Mouse (Mus musculus) G1E (cell line): ENCODE measurements around the gene Trim27. TPM values are rescaled to one million over a fixed set of nuclear protein-coding genes. Genes with fewer than 3 reads are reported as not detected.

Experiments used
- ATAC-seq: 2 replicates; pipeline ENCODE4 v1.8.0; 2016; ENCODE audit warnings: mild to moderate bottlenecking; ENCODE audit not compliant: insufficient number of reproducible peaks, poor library complexity, low FRiP score, severe bottlenecking; ENCODE audit errors: extremely low read depth
- DNase-seq: peaks from one replicate; pipeline ENCODE4 v3.0.0; 2012; ENCODE audit warnings: low spot score
- H3K27me3 ChIP-seq: 2 replicates; pipeline ENCODE4 v1.6.1; 2012; ENCODE audit warnings: mild to moderate bottlenecking, low read length, inconsistent platforms; ENCODE audit not compliant: insufficient read depth
- H3K36me3 ChIP-seq: replicated peaks from 2 replicates; pipeline ENCODE3; 2012; ENCODE audit warnings: mild to moderate bottlenecking, inconsistent platforms
- H3K4me1 ChIP-seq: 2 replicates; pipeline ENCODE4 v1.6.1; 2012; ENCODE audit warnings: low read depth, low read length, inconsistent platforms, mixed read lengths; ENCODE audit not compliant: insufficient read depth
- H3K4me3 ChIP-seq: 2 replicates; pipeline ENCODE4 v1.5.1; 2012; ENCODE audit warnings: low read depth, mild to moderate bottlenecking, inconsistent platforms, low read length, moderate library complexity, mixed read lengths
- H3K9me3 ChIP-seq: replicated peaks from 2 replicates; pipeline ENCODE4 v1.6.1; 2012; ENCODE audit warnings: inconsistent platforms
- CTCF ChIP-seq: IDR thresholded peaks from 2 replicates; pipeline ENCODE4 v1.5.1; 2012; ENCODE audit warnings: low read depth, low read length, inconsistent platforms, mixed read lengths
- GATA1 ChIP-seq: IDR thresholded peaks from 2 replicates; pipeline ENCODE4 v1.6.1; 2012; ENCODE audit warnings: borderline replicate concordance, low read length, inconsistent platforms, mixed read lengths
- GATA2 ChIP-seq: IDR thresholded peaks from 2 replicates; pipeline ENCODE4 v1.6.1; 2012; ENCODE audit warnings: low read depth, low read length, inconsistent platforms, borderline replicate concordance
- POLR2AphosphoS5 ChIP-seq: IDR thresholded peaks from 2 replicates; pipeline ENCODE4 v1.6.1; 2012; ENCODE audit warnings: low read depth, low read length, inconsistent platforms; ENCODE audit not compliant: insufficient replicate concordance
- TAL1 ChIP-seq: conservative IDR thresholded peaks from 2 replicates; pipeline ENCODE4 v1.6.1; 2012; ENCODE audit warnings: low read depth, low read length, inconsistent platforms, mixed read lengths
- polyA plus RNA-seq: library from polyadenylated mRNA; stranded (reverse); fragments of >175 nt; gene quantifications from 2 replicates; pipeline ENCODE4 v1.2.3, GENCODE M21; 2012
- total RNA-seq, 2 experiments: library from RNA; stranded (forward) in 1 of 2; stranded (reverse) in 1 of 2; fragments of 200-1000 nt in 1 of 2; fragments of >200 nt in 1 of 2; fragmentation: Nextera tagmentation in 1 of 2; gene quantifications; 2 replicates each; pipeline ENCODE4 v1.2.3; 2014 to 2017

The Trim27 gene
- total and polyA plus RNA-seq, 3 experiments: 93.2 to 173 (median 139) TPM

DNA sequence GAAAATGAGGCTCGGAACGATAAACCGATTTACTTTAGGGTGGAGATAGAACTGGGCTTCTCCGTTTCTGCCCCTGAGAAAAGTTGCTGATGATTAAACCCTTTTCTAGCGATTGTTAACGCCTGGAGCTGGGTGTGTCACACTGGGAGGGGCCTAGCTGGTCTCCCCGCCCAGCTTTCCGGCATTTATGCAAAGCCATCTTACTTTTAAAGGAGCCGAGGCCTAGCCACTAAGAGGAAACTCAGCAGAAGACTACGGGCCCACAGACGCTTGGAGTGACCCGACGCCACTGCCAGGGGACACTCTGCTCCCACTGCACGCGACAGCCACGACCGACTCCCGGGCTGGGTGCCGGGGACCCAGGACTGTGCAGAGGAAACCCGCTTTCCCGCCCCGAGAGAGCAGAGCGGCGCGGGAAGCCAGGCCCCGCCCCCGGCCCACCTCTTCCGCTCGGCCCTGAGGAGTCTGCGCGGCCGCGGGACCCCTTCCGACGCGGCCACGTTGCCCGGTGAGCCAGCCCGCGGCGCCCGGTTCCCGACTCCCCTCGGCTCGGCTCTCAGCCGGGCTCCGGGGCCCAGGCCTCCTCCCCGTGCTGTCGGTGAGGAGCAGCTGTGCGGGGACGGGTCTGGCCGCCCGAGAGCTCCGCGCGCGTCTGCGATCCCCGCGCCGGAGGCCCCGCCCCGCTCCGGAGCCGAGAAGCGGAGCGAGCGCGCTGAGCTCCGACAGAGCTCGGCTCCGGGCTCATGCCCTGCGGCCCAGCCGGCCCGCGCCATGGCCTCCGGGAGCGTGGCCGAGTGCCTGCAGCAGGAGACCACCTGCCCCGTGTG lies 692 bp downstream of the Trim27 start:
- peaks cover 41% of the 10 kb centered on the region for H3K36me3 ChIP-seq
- H3K4me3 ChIP-seq: peak overlapping the region; percentile 100
- H3K9me3 ChIP-seq: no peaks in the 10 kb centered on the region
- H3K27me3 ChIP-seq: no peaks in the 10 kb centered on the region
- peak; percentile 88 for DNase-seq
- peak; percentile 74 for ATAC-seq
- TF ChIP-seq POLR2AphosphoS5: no peak
- no peak for TF ChIP-seq TAL1
- no peak for TF ChIP-seq GATA2
- TF ChIP-seq CTCF: no peak
- TF ChIP-seq GATA1: no peak
- H3K4me1 ChIP-seq: peaks cover 60% of the 10 kb centered on the region

DNA sequence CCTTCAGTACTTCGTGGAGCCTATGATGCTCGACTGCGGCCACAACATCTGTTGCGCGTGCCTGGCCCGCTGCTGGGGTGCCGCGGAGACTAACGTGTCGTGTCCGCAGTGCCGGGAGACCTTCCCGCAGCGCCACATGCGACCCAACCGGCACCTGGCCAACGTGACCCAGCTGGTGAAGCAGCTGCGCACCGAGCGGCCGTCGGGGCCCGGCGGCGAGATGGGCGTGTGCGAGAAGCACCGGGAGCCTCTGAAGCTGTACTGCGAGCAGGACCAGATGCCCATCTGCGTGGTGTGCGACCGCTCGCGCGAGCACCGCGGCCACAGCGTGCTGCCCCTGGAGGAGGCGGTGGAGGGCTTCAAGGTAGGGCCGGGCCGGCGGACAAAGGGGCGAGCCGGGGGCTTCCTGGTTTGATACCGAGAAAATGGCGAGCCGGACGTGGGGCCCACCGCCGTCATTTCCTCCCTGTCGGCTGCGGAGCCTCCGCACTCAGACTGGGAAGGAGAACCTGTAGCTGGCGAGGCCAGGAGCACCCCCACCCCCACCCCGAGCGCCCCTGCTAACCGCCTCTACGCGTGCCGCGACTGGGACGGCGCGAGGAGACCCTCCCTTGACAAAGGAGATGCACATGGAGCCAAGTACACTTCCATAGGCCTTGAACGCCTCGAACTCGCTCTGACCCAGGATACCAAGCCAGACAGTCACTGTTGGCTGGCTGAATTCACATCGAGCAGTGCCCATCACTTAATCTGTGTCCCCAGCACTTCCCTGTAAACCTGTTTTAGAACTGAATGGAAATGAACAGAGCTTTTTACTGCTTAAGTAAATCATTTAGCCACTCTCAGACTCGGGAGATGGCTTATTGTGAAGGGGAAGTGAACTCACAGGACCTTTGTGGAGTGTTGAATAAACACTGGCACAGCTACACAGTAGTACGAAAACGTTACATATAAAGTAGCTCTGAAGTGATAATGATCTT lies 1.6 kb downstream of the Trim27 start:
- no peak for TF ChIP-seq POLR2AphosphoS5
- TF ChIP-seq CTCF: no peak
- TF ChIP-seq GATA1: no peak
- no peak for TF ChIP-seq GATA2
- no peak for TF ChIP-seq TAL1
- no peaks in the 10 kb centered on the region for H3K9me3 ChIP-seq
- peaks cover 50% of the 10 kb centered on the region for H3K36me3 ChIP-seq
- H3K4me1 ChIP-seq: peaks cover 62% of the 10 kb centered on the region
- DNase-seq: peak; percentile 59
- H3K4me3 ChIP-seq: peak overlapping the region; percentile 100
- no peak for ATAC-seq
- H3K27me3 ChIP-seq: no peaks in the 10 kb centered on the region

DNA sequence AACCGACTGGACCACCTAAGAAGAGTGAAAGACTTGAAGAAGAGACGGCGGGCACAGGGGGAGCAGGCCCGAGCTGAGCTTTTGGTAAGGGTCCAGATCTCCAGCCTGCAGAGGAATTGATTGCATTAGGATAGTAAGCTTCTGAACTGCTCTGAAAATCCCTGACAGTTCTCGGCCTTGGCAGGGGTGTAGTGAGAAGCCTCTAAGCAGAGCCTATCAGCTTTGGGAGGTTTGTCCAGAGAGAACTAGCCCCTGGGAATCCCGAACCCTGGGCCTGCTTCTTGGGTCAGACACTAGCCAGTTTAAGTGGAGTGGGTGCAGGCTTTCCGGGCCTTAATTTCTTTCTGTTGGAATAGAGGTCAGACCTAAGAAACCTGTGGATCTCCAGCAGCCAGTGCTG lies 2.8 kb downstream of the Trim27 start:
- H3K4me1 ChIP-seq: peaks cover 66% of the 10 kb centered on the region
- ATAC-seq (no peak), DNase-seq (no peak)
- H3K9me3 ChIP-seq: no peaks in the 10 kb centered on the region
- no peak for TF ChIP-seq GATA2
- H3K4me3 ChIP-seq: peak overlapping the region; percentile 100
- peaks cover 62% of the 10 kb centered on the region for H3K36me3 ChIP-seq
- H3K27me3 ChIP-seq: no peaks in the 10 kb centered on the region

DNA sequence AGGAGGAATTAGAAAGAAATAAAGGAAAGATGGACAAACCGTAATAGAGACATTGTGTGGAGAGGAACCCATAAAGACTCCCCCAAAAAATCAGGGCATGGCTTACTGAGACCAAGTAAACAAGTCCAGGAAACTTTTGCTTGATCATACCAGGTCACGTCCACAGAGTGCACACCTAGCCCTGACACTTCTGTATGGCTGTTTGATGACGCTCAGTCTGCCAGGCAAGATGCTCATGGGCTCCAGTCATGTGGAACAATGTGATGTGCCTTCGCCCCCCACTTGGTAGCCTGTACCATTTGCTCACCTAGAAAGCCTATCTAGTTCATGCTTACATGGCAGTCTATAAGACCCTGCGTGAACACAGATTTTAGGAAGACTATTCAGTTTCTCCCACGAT lies 3.8 kb downstream of the Trim27 start:
- ATAC-seq: no peak
- Histone ChIP-seq H3K4me3 (peak overlapping the region; percentile 37; the same call in 1 of the 2 replicates), H3K36me3 (peaks cover 72% of the 10 kb centered on the region), H3K9me3 (no peaks in the 10 kb centered on the region), H3K4me1 (peaks cover 60% of the 10 kb centered on the region), H3K27me3 (no peaks in the 10 kb centered on the region)
- no peak for DNase-seq
- TF ChIP-seq POLR2AphosphoS5 (no peak), CTCF (no peak), GATA2 (no peak), TAL1 (no peak), GATA1 (no peak)

DNA sequence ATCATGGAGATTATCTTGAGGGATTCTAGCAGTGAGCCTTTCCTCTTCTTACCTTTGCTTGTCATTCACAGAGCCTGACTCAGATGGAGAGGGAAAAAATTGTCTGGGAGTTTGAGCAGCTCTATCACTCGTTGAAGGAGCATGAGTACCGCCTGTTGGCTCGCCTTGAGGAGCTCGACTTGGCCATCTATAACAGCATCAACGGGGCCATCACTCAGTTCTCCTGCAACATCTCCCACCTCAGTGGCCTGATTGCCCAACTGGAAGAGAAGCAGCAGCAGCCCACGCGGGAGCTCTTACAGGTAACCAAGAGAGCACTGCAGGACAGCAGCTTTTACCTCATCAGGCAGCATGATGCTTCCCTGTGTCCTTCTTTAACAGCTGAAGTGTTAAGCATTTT lies 4.4 kb downstream of the Trim27 start:
- no peak for DNase-seq

DNA sequence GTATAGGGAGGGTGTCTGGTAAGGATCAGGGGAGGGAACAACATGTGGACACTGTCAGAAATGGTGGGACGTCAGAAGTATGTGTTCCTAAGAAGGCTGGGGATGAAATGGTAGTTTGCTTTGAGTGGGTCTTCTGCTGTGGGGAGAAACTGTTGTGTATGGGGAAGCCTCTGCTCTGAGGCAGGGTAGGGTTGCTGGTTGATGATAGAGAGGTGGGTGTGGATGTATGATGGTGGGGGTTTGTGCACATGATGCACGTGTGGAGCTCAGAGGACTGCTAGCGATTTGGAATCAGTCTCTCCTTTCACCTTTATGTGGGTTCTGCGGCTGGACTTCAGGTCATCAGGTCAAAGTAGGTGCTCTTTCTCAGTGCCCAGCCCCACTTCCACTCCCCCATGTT lies 6.3 kb downstream of the Trim27 start:
- H3K27me3 ChIP-seq: no peaks in the 10 kb centered on the region
- H3K36me3 ChIP-seq: peaks cover 97% of the 10 kb centered on the region
- no peak overlapping the region for H3K4me3 ChIP-seq
- no peaks in the 10 kb centered on the region for H3K9me3 ChIP-seq
- TF ChIP-seq GATA1: no peak
- TF ChIP-seq TAL1: no peak
- TF ChIP-seq CTCF: no peak
- TF ChIP-seq GATA2: no peak
- TF ChIP-seq POLR2AphosphoS5: no peak
- DNase-seq: no peak
- ATAC-seq: no peak
- peaks cover 52% of the 10 kb centered on the region for H3K4me1 ChIP-seq

More for the DNA sequence above, 4.4 kb downstream of the Trim27 start:
- TF ChIP-seq CTCF (no peak), GATA1 (no peak), POLR2AphosphoS5 (no peak), GATA2 (no peak), TAL1 (no peak)
- peaks cover 78% of the 10 kb centered on the region for H3K36me3 ChIP-seq
- H3K4me3 ChIP-seq: peak overlapping the region; percentile 31; the same call in 1 of the 2 replicates
- no peak for ATAC-seq
- H3K27me3 ChIP-seq: no peaks in the 10 kb centered on the region
- no peaks in the 10 kb centered on the region for H3K9me3 ChIP-seq
- peaks cover 54% of the 10 kb centered on the region for H3K4me1 ChIP-seq
